Mouse (Mus musculus) left cerebral cortex, postnatal 14 days (tissue): ENCODE data around the gene Ablim2. TPM values are rescaled to one million over a fixed set of nuclear protein-coding genes. Genes with fewer than 3 reads are reported as not detected.

Experiments used
- DNase-seq, 2 experiments: peaks; one replicate each; pipeline ENCODE4 v3.0.0; 2021 to 2022; ENCODE audit warnings: low spot score in 2 of 2, mixed read lengths in 1 of 2
- intact Hi-C: fragments of 180-260 bp; cut with DNase I; formaldehyde crosslinking; loops from one replicate; pipeline ENCODE4 v1.15.1; 2025
- total RNA-seq, 2 experiments: library from RNA; stranded (reverse); gene quantifications; 2 replicates each; pipeline ENCODE4 v1.2.3; 2021

Gene Ablim2
- total RNA-seq, 2 experiments from 2014 or later, result 106 to 112 TPM

GRCm38 (mm10) chr5:35733523-35733922 is 24.2 kb upstream of the Ablim2 start:
- intact Hi-C loops, result no loop called here

GRCm38 (mm10) chr5:35737231-35737901 is 20.3 kb upstream of the Ablim2 start:
- no peak for DNase-seq
- intact Hi-C loops, result no loop called here

More at GRCm38 (mm10) chr5:35733523-35733922, 24.2 kb upstream of the Ablim2 start:
- DNase-seq, result no peak

GRCm38 (mm10) chr5:35739005-35739404 is 18.7 kb upstream of the Ablim2 start:
- DNase-seq, result no peak
- intact Hi-C loops, result no loop called here

DNA sequence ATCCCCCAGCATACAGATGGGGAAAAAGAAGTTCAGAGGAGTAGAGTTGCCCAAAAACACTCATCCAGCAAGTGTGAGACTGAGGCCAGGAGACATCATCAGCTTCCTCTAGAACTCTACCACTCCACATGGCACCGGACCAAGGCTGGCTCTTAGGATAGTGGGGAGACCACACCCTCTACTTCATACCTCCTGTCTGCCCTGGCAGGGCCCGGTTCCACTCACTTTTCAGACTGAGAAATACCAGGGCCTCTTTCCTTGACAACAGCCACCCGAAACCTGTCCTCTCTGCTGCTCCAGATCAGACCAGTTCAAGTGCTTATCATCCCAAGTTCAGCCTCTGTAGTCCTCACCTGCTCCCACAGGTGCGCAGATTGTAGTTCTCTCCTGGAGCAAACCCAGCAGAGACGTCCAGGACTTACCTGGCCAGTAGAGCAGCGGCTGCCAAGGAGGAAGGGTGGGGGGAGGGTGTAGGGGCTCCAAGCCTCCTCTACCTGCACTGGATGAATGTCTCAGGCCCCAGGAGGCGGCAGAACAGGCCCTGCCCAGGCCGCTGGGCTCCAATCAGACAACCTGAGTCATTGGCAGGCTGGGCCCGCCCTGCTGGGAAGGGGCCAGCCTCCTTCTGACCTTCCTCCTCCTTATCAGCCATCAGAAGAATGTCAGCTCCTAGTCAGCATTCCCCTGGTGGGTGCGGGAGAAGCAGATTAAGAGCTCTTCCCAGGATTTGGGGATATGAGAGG is 18.0 kb upstream of the Ablim2 start, which contains the start of gene Sh3tc1:
TSS of gene Sh3tc1 (minus strand) at position 452 of the 743 bp plus-strand sequence.
- DNase-seq, result no peak
- intact Hi-C loops, result no loop called here

DNA sequence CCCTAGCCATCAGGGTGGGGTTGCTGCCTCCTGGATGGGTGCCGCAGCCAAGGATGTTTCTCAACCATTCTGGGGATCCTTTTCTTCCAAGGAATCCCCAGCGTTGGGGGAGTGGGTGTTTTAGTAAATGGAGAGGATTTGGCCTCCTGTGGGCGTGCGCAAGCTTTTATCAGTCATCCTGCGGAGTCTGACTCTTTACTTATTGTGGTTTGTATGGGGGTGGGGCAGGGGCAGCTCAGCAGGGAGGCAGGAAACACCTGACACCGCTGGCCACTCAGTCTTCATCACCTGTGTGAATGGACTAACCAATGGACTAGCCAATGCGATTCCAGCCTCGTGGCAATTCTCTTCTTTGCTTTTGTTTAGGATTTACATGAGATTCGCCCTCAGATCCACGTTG is 17.0 kb upstream of the Ablim2 start:
- DNase-seq, result no peak
- intact Hi-C loops, result no loop called here

DNA sequence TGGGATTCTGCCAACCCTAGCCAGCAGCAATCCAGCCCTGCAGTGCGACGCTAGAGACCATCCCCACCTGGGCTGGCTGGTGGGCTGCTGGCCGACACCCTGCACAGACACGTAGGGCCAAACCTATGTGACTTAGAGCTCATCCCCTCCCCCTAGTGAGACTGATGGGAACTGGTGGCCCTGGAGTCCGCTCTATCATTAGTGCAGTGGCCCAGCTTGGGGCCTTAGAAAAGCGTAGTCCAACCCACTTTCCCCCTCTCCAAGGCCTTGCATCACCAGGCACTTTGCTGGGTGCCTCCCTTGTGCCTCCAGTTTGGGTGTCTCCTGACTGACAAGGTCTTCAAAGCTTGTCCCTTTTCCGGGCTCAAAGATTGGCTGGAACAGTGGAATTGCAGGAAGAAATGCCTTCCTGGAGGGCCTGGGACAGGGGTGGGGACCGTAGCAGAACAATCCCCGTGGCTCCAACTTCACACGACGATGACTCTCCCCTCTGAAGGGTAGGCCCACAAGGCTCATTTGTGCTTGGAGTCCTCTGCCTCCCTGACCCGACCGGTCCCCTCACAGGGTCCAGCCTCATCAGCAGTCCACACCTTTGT is 16.4 kb upstream of the Ablim2 start:
- intact Hi-C loops, result no loop called here
- no peak for DNase-seq

DNA sequence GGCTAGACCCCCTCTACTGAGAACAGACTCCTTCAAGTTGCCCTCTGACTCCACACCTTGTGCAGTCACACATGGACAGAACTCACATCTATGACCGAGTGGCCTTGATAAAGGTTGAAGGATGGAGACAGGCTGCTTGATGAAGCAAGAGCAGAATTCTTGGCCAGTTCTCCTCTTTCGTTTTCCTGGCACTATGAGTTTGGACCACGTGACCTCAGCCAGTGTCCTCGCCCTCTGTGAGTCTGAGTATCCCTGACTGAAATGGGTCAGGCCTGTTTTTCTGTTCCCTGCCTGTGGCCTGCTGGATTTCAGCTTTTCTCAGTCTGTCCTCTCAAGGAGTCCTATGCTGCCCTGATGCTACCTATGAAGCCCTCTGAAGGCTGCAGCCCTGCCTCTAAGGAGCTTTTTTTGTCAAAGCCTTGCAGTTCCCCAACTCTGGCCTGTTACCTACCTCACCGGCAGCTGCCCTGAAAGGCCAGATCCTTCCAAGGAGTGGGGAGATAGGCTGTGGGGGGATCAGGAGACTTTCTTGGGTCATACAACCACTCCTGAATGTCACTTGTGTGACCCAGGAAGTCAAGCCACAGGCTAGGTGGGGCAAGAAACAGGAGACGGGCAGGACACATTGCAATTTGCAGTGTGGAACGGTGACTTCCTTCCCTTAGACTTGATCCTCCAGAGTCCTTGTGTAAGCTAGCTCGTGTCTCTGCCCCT is 14.3 kb upstream of the Ablim2 start:
- intact Hi-C loops, result no loop called here
- no peak for DNase-seq

- DNase-seq, result no peak
- intact Hi-C loops, result no loop called here
Measured at GRCm38 (mm10) chr5:35743990-35744722, 13.5 kb upstream of the Ablim2 start.

DNA sequence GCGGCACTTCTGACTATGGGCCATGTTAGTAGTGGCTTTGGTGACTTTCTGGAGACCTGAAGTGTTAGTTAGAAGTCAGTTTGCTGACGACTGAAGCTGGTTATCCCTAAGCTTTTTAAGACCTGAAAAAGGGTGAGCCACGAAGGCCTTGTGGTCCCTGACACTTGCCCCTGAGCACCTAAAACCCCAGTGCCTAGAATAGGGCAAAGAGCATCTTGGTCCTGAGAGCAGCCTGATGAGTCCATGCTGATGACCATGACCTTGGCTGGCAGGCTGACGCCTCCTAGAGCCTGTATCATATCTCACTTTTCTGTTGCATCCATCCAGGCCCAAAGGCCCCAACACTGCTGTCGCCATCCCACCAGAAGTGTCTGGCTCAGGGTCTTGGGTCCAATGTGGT is 12.3 kb upstream of the Ablim2 start:
- no peak for DNase-seq
- intact Hi-C loops, result no loop called here

DNA sequence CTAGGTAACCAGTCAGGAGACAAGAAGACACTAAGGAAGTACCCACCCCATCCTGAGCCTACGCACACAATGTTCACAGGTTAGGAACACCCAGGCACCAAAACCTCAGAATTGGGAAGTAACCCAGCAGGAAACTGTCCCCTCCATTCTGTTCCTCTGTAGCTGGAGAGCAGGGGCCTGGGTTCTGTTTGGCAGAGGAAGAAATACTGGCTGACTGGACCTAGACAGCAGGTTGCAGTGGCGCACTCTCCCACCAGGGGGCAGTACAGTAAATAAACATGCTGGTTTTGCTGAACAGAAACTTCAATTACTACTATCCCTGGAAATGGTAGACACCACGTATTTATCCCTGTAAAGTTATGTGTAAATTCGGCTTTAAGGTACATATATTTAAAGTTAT is 10.8 kb upstream of the Ablim2 start:
- intact Hi-C loops, result loop anchor here (2.0 kb wide), 1 partner anchor 112 kb away; no protein-coding TSS in a partner anchor
- DNase-seq, result peak in 1 of 2 experiments; percentile 84

DNA sequence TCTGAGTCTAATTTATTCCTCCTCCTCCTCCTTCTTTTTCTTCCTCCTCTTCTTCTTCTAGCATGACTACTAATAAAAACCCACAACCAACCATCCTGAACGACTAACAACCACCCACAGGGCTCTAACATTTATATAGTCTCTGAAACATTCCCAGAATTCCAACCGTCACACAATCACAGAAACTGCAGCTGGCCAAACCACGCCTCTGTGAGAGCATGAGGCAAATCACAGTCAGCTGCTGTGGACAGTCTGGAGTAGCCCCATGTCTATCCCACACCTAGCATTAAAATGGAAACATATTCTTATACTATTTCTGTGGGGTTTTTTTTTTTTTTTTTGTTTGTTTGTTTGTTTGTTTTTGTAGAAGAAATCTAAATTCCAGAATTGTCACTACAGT is 8.3 kb upstream of the Ablim2 start:
- no peak for DNase-seq
- intact Hi-C loops, result no loop called here

DNA sequence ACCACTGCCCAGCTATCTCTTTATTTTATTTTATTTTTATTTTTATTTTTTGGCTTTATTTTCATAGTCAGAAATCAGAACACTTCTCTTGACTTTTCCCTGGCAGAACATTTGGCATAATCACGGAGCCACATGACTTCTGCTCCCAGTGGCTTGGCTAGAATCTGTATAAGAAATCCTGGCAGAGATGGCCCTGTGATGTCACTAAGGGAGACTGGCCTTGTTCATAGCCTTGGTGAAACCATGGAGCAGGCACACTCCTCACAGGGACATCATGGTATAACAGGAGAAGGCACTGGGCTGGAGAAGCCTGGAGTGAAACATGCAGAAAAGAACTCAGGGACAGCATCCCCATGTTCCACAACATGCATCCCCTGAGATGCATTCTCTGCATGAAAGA is 7.7 kb upstream of the Ablim2 start:
- DNase-seq, result no peak
- intact Hi-C loops, result no loop called here

- DNase-seq, result no peak
- intact Hi-C loops, result no loop called here
Measured at GRCm38 (mm10) chr5:35751016-35751415, 6.7 kb upstream of the Ablim2 start.

- peak; percentile 65 to 70 for DNase-seq
- intact Hi-C loops, result loop anchor here (1.0 kb wide), 1 partner anchor 54 kb away; no protein-coding TSS in a partner anchor
Measured at GRCm38 (mm10) chr5:35755131-35755733, 2.4 kb upstream of the Ablim2 start.

DNA sequence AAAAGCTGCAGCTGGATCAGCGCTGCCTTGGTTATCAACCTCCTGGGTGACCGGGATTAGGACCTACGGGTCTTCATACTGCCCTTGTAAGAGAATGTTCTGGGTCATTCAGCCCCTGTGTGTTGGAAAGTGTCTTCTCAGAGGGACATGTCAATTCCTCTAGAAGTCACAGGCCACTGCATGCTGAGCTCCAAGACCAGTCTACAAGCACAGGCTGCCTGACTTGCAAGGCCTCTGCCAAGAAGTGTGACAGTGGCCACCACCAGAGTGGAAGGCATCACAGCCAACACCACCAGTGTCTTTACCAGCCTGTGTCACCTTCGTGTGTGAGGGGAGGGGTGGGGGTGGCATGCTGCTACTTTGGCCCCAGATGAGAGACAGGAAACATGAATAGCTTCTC is 1.7 kb upstream of the Ablim2 start:
- intact Hi-C loops, result no loop called here
- no peak for DNase-seq

GRCm38 (mm10) chr5:35756997-35757638 is 562 bp upstream of the Ablim2 start:
- intact Hi-C loops, result no loop called here
- peak; percentile 71 to 74 for DNase-seq

DNA sequence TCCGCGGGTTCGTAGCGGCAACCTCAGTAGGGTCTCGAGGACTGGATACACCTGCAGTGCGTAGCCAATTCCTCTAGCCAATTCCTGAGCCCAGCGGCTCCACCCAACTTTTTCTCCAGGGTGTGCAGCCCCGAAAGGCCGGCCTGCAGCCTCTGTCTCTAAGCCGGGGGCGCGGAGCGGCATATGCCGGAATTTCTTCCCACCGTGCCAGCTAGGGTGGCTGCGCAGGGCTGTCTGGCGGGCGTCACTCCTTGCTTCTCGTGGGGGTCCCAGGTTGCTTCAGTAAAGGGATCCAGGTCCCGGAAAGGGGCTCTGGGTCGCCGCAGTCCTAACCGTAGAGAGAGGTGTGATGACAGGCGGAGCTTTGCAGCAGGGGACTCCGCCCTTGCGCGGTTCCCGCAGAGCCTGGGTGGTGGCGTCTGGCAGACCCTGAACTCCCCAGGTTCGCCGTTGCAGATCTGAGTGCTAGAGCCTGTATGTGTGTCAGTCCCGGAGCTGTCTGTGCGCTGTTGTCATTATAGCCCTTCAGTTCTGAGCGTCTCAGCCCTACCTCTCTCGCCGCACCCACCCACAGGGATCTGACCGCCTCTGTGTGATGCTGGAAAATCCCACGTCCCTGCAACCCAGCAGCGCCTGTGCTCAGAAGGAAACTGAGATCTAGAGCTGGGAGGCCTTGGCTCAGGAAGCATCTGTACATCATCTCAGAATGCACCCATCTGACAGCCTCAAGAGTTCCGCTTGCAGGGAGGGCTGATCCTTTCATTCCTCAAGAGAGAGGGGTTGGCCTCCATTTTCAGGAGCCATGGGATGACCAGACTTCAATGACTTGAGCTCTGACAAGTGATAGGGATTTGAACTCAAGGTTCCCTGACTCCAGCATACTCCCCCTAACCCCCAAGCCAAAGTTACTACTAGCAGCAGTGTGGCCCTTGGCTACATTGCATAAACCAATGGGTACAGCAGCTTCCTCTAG is 687 bp downstream of the Ablim2 start:
- peak; percentile 60 to 64 for DNase-seq
- intact Hi-C loops, result no loop called here
